Mouse (Mus musculus) neural tube, embryonic 12.5 days (tissue): ENCODE measurements around the gene Gm960. TPM values are rescaled to one million over a fixed set of nuclear protein-coding genes. Genes with fewer than 3 reads are reported as not detected.
A peak's percentile ranks its signal among the peaks of the same experiment; 100 is the strongest.

Source experiments
- ATAC-seq: fragments of 200-750 bp; cut with Nextera tagmentation; 2 replicates; pipeline ENCODE4 v1.8.0; 2017; ENCODE audit warnings: low read depth, mild to moderate bottlenecking, moderate TSS enrichment, moderate library complexity; ENCODE audit not compliant: low FRiP score
- H3K27ac ChIP-seq: fragments of 300-500 bp; sonication (generic); 2 replicates; pipeline ENCODE4 v1.5.1; 2016
- H3K27me3 ChIP-seq: fragments of 300-500 bp; sonication (generic); replicated peaks from 2 replicates; pipeline ENCODE4 v1.6.1; 2016; ENCODE audit warnings: mild to moderate bottlenecking
- H3K36me3 ChIP-seq: fragments of 300-500 bp; sonication (generic); 2 replicates; pipeline ENCODE4 v1.6.1; 2016; ENCODE audit warnings: mild to moderate bottlenecking
- H3K4me1 ChIP-seq: fragments of 300-500 bp; sonication (generic); 2 replicates; pipeline ENCODE4 v1.6.1; 2016
- H3K4me2 ChIP-seq: fragments of 300-500 bp; sonication (generic); replicated peaks from 2 replicates; pipeline ENCODE4 v1.6.1; 2016; ENCODE audit warnings: mild to moderate bottlenecking
- H3K4me3 ChIP-seq: fragments of 300-500 bp; sonication (generic); 2 replicates; pipeline ENCODE4 v1.5.1; 2016
- H3K9ac ChIP-seq: fragments of 300-500 bp; sonication (generic); 2 replicates; pipeline ENCODE4 v1.6.1; 2016; ENCODE audit warnings: mild to moderate bottlenecking
- H3K9me3 ChIP-seq: fragments of 300-500 bp; sonication (generic); 2 replicates; pipeline ENCODE4 v1.6.1; 2016; ENCODE audit warnings: mild to moderate bottlenecking
- WGBS: fragments of 180-500 bp; shearing (Covaris S2); methylation state at CpG from one replicate; pipeline ENCODE4 v1.1.7; 2016; 5-methylcytosine and 5-hydroxymethylcytosine counted together
- polyA plus RNA-seq: library from polyadenylated mRNA; unstranded; fragments of >200 nt; fragmentation: Nextera tagmentation; extraction: Ambion mirVana; gene quantifications from 2 replicates; pipeline ENCODE4 v1.2.1, GENCODE M21; 2016

The Gm960 gene
- polyA plus RNA-seq, 1 experiment from 2014 or later, result 5.9 TPM

DNA sequence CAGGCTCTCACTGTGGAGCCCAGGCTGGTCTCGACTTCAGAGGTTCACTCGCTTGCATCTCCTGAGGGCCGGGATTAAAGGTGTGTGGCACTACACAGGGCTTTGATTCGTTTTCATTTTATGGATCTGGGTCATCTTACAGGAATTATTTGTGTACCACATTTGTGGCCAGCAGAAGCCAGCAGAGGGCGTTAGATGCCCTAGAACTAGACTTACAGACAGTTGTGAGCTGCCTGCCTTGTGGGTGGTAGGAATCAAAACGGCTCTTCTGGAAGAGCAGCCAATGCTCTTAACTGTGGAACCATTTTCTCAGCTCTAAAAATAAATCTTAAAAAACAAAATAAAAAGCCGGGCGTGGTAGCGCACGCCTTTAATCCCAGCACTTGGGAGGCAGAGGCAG lies 54.2 kb downstream of the Gm960 start:
- no peaks in the 10 kb centered on the region for H3K4me1 ChIP-seq
- no peak overlapping the region for H3K4me3 ChIP-seq
- H3K9ac ChIP-seq, result no peak overlapping the region
- H3K4me2 ChIP-seq, result no peak overlapping the region
- 46% methylated on average over 10 of the region's 10 CpGs for WGBS
- no peaks in the 10 kb centered on the region for H3K36me3 ChIP-seq
- no peak for ATAC-seq
- H3K27ac ChIP-seq, result no peak overlapping the region
- H3K27me3 ChIP-seq, result no peaks in the 10 kb centered on the region
- no peaks in the 10 kb centered on the region for H3K9me3 ChIP-seq

DNA sequence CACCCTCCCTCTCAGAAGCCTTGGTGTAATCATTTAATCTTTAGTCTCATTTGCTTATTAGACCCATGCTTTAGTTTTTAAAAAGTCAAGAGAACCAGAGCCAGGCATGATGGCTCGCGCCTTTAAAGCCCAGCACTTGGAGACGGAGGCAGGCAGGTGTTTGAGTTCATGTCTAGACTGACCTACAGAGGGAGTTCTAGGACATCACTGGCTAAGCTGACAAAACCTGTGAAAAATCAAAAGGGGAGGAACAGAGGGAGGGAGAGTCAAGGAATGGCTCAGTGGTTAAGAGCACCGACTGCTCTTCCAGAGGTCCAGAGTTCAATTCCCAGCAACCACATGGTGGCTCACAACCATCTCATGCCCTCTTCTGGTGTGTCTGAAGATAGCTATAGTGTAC lies 62.5 kb downstream of the Gm960 start:
- H3K27me3 ChIP-seq, result no peaks in the 10 kb centered on the region

DNA sequence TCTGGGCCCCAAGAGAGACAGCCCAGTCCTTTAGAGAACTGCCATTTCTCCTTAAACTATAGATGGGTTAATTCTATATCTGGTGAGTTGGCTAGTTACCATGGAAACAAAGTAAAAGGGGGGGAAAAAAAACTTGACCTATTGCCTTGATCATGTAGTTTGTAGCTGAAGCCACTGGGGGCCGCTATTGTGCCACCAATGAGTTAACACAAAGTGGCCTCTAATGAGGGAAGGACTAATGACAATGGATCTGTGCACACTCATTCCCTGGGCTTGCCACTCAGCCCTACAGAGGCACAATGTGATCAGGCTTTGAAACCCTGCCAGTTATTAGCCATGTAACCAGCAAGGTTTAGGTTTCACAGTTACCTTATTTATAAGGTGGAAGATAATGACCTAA lies 69.6 kb downstream of the Gm960 start:
- H3K9ac ChIP-seq, result no peak overlapping the region
- peaks cover 1% of the 10 kb centered on the region for H3K36me3 ChIP-seq
- no peaks in the 10 kb centered on the region for H3K27me3 ChIP-seq
- H3K4me2 ChIP-seq, result no peak overlapping the region
- H3K9me3 ChIP-seq, result no peaks in the 10 kb centered on the region
- peaks cover 20% of the 10 kb centered on the region for H3K4me1 ChIP-seq
- 0% methylated on average over 1 of the region's 1 CpGs for WGBS
- H3K4me3 ChIP-seq, result no peak overlapping the region
- no peak overlapping the region for H3K27ac ChIP-seq
- no peak for ATAC-seq

More for the DNA sequence above, 62.5 kb downstream of the Gm960 start:
- ATAC-seq, result no peak
- Histone ChIP-seq H3K27ac (no peak overlapping the region), H3K4me3 (no peak overlapping the region), H3K9me3 (no peaks in the 10 kb centered on the region), H3K9ac (no peak overlapping the region), H3K4me2 (no peak overlapping the region), H3K36me3 (no peaks in the 10 kb centered on the region), H3K4me1 (no peaks in the 10 kb centered on the region)
- WGBS, result 61% methylated on average over 4 of the region's 4 CpGs

DNA sequence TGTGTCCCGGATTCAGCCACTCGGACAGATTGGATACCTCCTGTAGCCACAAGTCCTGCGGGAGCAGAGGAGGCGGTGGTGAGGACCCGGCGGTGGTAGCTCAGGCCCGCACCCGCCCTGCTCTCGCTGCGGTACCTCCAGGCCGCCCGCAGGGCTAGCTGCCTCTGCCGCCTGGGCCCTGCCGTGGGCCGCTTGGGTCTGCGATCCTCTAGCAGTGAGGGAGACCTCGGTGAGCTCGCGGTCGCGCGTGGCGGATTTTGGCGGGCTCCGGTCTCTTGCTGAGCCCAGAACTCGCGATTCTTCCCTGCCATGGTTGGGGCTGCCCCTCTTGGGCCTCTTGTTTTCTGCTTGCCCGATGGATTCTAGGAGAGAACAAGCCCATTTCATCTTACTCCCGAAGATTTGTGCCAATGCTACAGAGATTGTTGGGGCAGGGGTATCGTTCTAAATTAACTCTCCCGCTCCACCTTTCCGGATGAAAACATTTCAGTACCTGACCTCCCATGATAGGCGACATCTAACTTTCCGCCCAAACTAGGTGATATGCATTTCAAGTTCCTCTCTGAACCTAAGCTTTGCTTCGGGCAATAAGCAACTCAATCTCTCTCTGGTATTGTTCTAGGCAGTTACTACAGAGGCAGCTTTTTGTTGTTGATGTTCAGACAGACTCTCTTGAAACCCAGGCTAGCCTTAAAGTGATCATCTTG lies 72.5 kb downstream of the Gm960 start:
- ATAC-seq, result peak; percentile 63
- H3K27me3 ChIP-seq, result no peaks in the 10 kb centered on the region
- H3K9ac ChIP-seq, result peak overlapping the region; percentile 89
- H3K27ac ChIP-seq, result 0 out of 2 replicates have a peak overlapping the region, but pooled peaks have one; percentile 59
- WGBS, result 2% methylated on average over 35 of the region's 35 CpGs
- peak overlapping the region; percentile 82 for H3K4me3 ChIP-seq
- peak overlapping the region; percentile 80 for H3K4me2 ChIP-seq
- H3K4me1 ChIP-seq, result peaks cover 20% of the 10 kb centered on the region
- H3K36me3 ChIP-seq, result peaks cover 30% of the 10 kb centered on the region
- H3K9me3 ChIP-seq, result no peaks in the 10 kb centered on the region

DNA sequence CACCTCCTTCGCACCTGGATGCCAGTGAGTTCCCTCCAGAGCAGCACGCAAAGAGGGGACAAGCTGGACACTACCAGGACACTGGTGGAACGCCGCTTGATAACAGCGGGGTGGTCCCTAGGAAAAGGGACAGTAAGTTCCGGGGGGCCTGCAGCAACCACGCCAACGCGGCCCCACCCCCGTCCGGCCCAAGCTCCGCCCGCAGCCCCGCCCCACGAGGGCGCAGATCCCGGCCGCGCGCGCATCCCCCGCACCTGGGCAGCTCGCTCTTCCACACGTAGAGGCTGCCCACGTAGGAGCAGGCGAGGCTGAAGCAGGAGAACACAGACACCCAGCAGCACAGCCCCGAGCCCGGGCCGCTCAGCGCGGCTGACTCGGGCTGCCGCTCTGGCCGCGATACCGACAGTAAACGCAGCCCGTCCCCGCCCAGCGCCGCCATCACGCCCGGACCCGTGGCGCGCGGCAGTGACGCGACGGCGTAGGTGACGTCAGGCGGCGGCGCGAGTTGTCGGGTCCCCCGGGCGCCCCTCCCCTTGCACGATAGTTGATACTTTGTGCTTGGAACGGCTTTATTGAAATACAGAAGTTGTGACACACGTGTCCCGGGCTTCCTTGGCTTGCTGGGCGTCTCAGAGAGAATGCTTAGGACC lies 73.2 kb downstream of the Gm960 start, which contains the start of gene Rce1:
Gene Rce1, minus strand, starts transcription at position 463 of the 650 bp plus-strand sequence.
- peaks cover 20% of the 10 kb centered on the region for H3K4me1 ChIP-seq
- peak within 1 kb of the TSS; percentile 80 for H3K4me2 ChIP-seq
- peaks cover 37% of the 10 kb centered on the region for H3K36me3 ChIP-seq
- no peaks in the 10 kb centered on the region for H3K27me3 ChIP-seq
- peak; percentile 85 for ATAC-seq
- peak within 1 kb of the TSS; percentile 59; the same call in 1 of the 2 replicates for H3K27ac ChIP-seq
- H3K9ac ChIP-seq, result peak within 1 kb of the TSS; percentile 89
- under 1% methylated on average over 64 of the region's 64 CpGs for WGBS
- H3K4me3 ChIP-seq, result peak within 1 kb of the TSS; percentile 82
- H3K9me3 ChIP-seq, result no peaks in the 10 kb centered on the region

DNA sequence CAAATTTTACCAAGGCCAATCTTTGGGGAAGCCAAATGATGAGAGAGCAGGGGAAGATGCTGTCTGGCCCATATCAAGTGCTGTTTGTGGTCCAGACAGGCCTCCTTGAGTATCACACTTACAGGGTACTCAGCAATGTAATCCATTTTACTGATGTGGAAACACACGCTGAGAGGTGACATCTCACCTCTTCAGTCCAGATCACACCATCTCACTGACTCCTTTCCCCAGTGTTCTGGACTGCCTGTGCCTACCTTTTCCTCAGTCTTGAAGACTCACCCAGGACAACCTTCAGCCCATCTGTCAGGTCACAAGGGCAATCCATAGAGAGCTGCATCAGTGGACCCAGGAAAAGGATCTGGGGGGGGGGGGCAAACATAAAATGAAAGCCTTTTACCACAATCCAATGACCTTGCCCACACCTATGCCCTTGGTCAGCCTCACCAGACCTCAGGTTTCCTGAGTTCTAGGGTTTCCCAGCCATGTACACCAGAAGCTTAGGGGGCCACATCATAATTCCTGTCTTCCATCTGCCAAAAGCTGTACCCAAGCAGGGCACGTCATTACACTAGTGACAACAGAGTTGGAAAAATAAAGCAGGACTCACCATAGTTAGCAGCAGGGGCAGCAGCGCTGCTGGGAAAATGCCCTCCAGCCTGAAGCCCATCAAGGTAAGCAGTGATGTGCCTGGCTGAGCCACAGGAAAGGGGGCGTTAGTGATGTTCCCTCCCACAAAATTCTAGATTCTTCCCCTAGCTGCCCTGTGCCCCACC lies 73.9 kb downstream of the Gm960 start:
- Histone ChIP-seq H3K4me3 (peak overlapping the region; percentile 82), H3K27ac (0 out of 2 replicates have a peak overlapping the region, but pooled peaks have one; percentile 3), H3K27me3 (no peaks in the 10 kb centered on the region), H3K9me3 (no peaks in the 10 kb centered on the region), H3K9ac (peak overlapping the region; percentile 89), H3K4me2 (peak overlapping the region; percentile 80), H3K4me1 (peaks cover 20% of the 10 kb centered on the region), H3K36me3 (peaks cover 41% of the 10 kb centered on the region)
- WGBS, result 36% methylated on average over 4 of the region's 4 CpGs
- no peak for ATAC-seq

DNA sequence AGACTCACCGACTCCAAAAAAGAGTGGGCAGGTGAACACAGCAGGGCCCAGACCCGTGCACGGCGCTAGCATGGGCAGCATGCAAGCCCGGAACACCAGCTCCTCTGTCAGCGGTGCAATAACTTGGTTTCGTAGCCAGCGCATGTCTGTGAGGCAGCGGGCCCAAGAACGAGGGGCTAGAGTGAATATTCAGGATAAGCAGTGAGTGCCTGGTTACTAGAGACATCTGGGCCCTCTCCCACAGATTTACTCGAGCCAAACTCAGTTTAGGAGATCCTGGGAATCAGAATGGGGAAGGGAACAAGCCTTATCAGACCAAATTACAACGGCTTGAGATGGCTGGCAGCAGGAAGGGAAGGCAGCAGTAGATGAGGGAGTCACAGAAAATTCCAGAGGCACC lies 74.5 kb downstream of the Gm960 start:
- ATAC-seq, result no peak
- Histone ChIP-seq H3K4me1 (peaks cover 20% of the 10 kb centered on the region), H3K27me3 (no peaks in the 10 kb centered on the region), H3K27ac (no peak overlapping the region), H3K4me3 (no peak overlapping the region), H3K9me3 (no peaks in the 10 kb centered on the region), H3K4me2 (no peak overlapping the region), H3K9ac (no peak overlapping the region), H3K36me3 (peaks cover 41% of the 10 kb centered on the region)
- 93% methylated on average over 12 of the region's 12 CpGs for WGBS

DNA sequence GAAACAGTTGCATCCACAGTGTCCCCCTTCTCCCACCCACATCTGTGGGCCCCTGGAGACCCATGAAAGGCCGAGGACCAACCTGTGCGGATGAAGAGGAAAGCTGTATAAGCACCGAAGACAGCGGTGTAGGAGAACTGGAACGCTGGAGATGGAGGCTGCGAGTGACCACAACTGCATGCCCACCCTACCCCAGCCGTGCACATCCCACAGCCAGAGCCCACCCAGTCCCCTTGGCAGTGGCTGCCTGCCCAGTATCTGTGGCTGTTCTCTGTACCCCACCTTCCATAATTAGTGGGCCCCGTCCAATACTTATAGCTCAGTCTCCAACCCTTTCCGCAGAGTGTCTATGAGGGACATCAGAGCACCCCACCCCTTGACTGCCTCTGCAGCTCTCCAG lies 75.0 kb downstream of the Gm960 start:
- Histone ChIP-seq H3K4me3 (no peak overlapping the region), H3K36me3 (peaks cover 41% of the 10 kb centered on the region), H3K9me3 (no peaks in the 10 kb centered on the region), H3K27me3 (no peaks in the 10 kb centered on the region), H3K9ac (no peak overlapping the region), H3K27ac (no peak overlapping the region), H3K4me1 (peaks cover 20% of the 10 kb centered on the region), H3K4me2 (no peak overlapping the region)
- no peak for ATAC-seq
- 92% methylated on average over 9 of the region's 9 CpGs for WGBS

DNA sequence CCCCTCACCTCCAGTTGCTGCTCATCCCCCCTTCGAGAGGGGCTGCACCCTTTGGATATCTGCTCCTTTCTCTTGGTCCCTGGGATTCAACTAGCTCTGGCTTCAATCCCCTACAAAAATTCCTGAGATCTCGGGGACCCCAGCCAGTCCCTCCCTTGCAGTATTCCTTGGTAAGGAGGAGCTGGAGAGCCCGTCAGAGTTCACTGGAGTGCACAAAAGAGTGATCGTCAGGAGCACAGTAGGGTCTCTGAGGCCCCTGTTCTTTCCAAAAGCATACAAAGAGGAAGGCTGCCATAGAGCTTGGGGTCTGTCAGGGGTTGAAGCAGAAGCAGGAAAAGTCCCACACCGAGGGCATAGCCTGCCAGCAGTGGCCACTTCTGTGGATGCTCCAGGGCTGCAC lies 75.7 kb downstream of the Gm960 start:
- Histone ChIP-seq H3K36me3 (peaks cover 41% of the 10 kb centered on the region), H3K9me3 (no peaks in the 10 kb centered on the region), H3K9ac (no peak overlapping the region), H3K27ac (no peak overlapping the region), H3K4me3 (no peak overlapping the region), H3K4me2 (no peak overlapping the region), H3K27me3 (no peaks in the 10 kb centered on the region), H3K4me1 (peaks cover 20% of the 10 kb centered on the region)
- no peak for ATAC-seq
- WGBS, result 75% methylated on average over 5 of the region's 5 CpGs

DNA sequence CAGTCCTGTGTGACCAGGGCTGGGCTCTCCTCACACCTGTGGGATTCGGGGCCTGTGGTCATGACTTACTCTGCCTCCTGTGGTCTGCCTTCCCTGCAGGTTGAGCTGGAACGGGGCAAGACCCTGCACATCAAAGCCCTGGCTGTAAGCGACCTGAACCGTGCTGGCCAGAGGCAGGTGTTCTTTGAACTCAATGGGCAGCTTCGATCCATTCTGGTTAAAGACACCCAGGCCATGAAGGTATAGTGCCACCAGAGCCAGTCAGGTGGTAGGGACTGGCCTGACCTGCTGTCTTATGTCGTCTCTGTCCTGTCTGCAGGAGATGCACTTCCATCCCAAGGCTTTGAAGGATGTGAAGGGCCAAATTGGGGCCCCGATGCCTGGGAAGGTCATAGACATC lies 77.7 kb downstream of the Gm960 start:
- Histone ChIP-seq H3K9ac (no peak overlapping the region), H3K36me3 (peaks cover 41% of the 10 kb centered on the region), H3K27me3 (no peaks in the 10 kb centered on the region; the same call in 1 of the 2 replicates), H3K9me3 (no peaks in the 10 kb centered on the region), H3K4me2 (no peak overlapping the region), H3K4me1 (peaks cover 21% of the 10 kb centered on the region), H3K4me3 (no peak overlapping the region), H3K27ac (no peak overlapping the region)
- ATAC-seq, result no peak
- 92% methylated on average over 7 of the region's 7 CpGs for WGBS

DNA sequence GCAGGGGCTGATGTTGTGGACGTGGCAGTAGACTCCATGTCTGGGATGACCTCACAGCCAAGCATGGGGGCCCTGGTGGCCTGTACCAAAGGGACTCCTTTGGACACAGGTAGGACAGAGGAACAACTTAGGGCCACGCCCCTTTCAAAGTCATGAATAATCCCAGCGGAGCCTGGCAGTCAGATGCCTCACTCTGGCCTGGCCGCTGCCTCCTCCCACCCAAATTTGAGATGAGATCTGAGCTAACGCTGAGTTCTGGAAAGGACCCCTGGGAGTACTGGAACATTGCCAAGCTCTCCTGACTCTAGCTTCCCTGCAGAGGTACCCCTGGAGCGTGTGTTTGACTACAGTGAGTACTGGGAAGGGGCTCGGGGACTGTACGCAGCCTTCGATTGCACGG lies 79.0 kb downstream of the Gm960 start:
- no peak for ATAC-seq

DNA sequence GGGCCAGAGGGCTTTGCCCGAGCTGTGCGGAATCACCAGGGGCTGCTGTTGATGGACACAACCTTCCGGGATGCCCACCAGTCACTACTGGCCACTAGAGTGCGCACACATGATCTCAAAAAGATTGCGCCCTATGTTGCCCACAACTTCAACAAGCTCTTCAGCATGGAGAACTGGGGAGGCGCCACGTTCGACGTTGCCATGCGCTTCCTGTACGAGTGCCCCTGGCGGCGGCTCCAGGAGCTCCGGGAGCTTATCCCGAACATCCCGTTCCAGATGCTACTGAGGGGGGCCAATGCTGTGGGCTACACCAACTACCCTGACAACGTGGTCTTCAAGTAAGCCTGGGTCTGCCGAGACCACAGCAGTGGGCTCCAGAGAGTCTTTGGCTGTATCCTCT lies 80.3 kb downstream of the Gm960 start:
- Histone ChIP-seq H3K4me3 (no peak overlapping the region), H3K36me3 (peaks cover 41% of the 10 kb centered on the region), H3K27me3 (no peaks in the 10 kb centered on the region; the same call in 1 of the 2 replicates), H3K9ac (no peak overlapping the region), H3K9me3 (no peaks in the 10 kb centered on the region), H3K4me1 (peaks cover 25% of the 10 kb centered on the region), H3K27ac (no peak overlapping the region), H3K4me2 (no peak overlapping the region)
- no peak for ATAC-seq
- WGBS, result 33% methylated on average over 18 of the region's 18 CpGs

More for the DNA sequence above, 79.0 kb downstream of the Gm960 start:
- Histone ChIP-seq H3K4me2 (no peak overlapping the region), H3K36me3 (peaks cover 41% of the 10 kb centered on the region), H3K27ac (no peak overlapping the region), H3K4me3 (no peak overlapping the region), H3K9ac (no peak overlapping the region), H3K27me3 (no peaks in the 10 kb centered on the region; the same call in 1 of the 2 replicates), H3K9me3 (no peaks in the 10 kb centered on the region), H3K4me1 (peaks cover 17% of the 10 kb centered on the region)
- WGBS, result 83% methylated on average over 10 of the region's 10 CpGs
